Mouse (Mus musculus) hindbrain, embryonic 13.5 days (tissue): Measurements from ENCODE around the gene Zfp945. TPM values are rescaled to one million over a fixed set of nuclear protein-coding genes. Genes with fewer than 3 reads are reported as not detected.

ENCODE experiments used
- polyA plus RNA-seq: library from polyadenylated mRNA; unstranded; fragments of >200 nt; fragmentation: Nextera tagmentation; extraction: Ambion mirVana; gene quantifications from 2 replicates; pipeline ENCODE4 v1.2.1, GENCODE M21; 2015

Gene Zfp945
- polyA plus RNA-seq, 1 experiment from 2014 or later: 22.4 TPM

Other genes with a start within 250 kb of the Zfp945 start
- not detected in 2 replicates for gene Vmn2r113, start 75.8 kb upstream of the Zfp945 start, polyA plus RNA-seq
- not detected in 2 replicates for gene Vmn2r-ps130, start 194.0 kb upstream of the Zfp945 start, polyA plus RNA-seq